Mouse (Mus musculus): ENCODE data around the gene Smg6. TPM values are rescaled to one million over a fixed set of nuclear protein-coding genes. Genes with fewer than 3 reads are reported as not detected.
"Not testable (repeated sequence)": the region's sequence is repeated elsewhere in the genome, so short reads cannot be mapped to it uniquely, and the experiment has no call there.

The Smg6 gene
- polyA plus RNA-seq, 1 experiment from 2014 or later = 14.0 TPM

DNA sequence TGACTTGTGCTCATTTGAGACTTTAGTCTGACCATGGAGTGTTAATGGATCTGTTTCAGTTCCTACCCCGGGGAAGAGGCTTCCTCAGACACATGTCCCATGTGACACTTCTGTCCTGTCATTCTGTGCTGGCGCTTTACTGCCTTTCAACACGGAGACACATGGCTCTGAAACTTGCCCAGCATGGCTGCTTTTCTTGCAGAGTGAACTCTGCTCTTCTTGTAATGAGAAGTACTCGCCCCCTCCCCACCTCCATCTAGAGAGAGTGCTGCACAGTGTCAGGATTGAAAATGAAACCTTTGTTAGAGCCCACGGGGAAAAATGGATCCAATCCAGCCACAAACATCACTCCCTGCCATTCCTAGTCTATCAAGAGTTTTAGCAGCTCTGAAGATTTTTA, 62.5 kb downstream of the Smg6 start:
- H3K36me3 ChIP-seq = peaks cover 17% of the 10 kb centered on the region
- peaks cover 24% of the 10 kb centered on the region; the same call in 1 of the 2 replicates for H3K4me1 ChIP-seq
- H3K27ac ChIP-seq = no peak overlapping the region
- no peaks in the 10 kb centered on the region for H3K27me3 ChIP-seq (ENCODE audit: insufficient read depth, poor library complexity, severe bottlenecking)
- no peak overlapping the region for H3K4me3 ChIP-seq
- H3K9me3 ChIP-seq = no peaks in the 10 kb centered on the region
- DNase-seq (ENCODE audit: low spot score) = no peak
- WGBS = 54% methylated on average over 5 of the region's 5 CpGs

DNA sequence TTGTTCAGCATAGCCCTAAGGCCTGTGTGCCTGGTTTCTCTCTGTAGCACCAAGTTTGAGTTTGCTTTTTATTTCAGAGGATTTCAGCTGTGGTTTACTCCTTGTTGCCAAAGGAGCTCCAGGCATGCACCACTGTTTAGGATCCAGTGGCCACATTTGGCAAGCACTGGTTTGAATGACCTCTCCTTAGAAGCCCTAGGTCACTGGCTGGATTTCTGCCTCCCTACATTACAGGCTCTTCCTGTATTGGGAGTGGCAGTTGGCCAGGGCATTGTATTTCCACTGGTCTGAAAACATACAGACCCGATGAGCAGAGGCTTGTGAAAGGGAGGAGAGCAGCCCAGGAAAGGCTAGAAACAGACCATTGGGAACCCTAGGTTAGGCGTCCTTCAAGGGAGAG, 63.4 kb downstream of the Smg6 start:
- H3K9me3 ChIP-seq = no peaks in the 10 kb centered on the region
- H3K4me1 ChIP-seq = peaks cover 24% of the 10 kb centered on the region; the same call in 1 of the 2 replicates
- no peak overlapping the region for H3K4me3 ChIP-seq
- 80% methylated on average over 2 of the region's 2 CpGs for WGBS
- no peaks in the 10 kb centered on the region for H3K27me3 ChIP-seq (ENCODE audit: insufficient read depth, poor library complexity, severe bottlenecking)
- H3K27ac ChIP-seq = peak overlapping the region; percentile 32; the same call in 1 of the 2 replicates
- no peak for DNase-seq (ENCODE audit: low spot score)
- peaks cover 17% of the 10 kb centered on the region for H3K36me3 ChIP-seq

DNA sequence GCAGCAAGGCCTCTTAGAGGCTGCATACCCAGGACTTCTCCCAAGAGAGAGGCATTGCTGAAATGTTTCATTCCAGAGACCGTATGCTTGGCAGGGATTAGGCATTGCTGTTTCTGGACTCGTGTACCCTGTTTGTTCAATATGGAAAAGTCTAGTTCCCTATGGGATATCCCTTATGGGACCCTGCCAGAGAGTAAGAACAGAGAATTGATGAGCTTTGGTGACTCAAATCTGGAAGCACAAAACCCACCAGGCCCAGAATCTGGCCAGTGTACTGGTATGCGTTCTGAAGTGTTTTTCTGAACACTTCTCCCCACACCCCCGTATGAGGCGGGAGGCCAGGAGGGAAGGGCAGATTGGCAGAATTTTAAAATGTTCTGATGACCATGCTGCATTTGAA, 64.9 kb downstream of the Smg6 start:
- Histone ChIP-seq H3K4me1 (peaks cover 24% of the 10 kb centered on the region; the same call in 1 of the 2 replicates), H3K27me3 (ENCODE audit: insufficient read depth, poor library complexity, severe bottlenecking) (no peaks in the 10 kb centered on the region), H3K27ac (no peak overlapping the region), H3K4me3 (no peak overlapping the region), H3K36me3 (peaks cover 19% of the 10 kb centered on the region), H3K9me3 (no peaks in the 10 kb centered on the region)
- 77% methylated on average over 5 of the region's 5 CpGs for WGBS
- no peak for DNase-seq (ENCODE audit: low spot score)

DNA sequence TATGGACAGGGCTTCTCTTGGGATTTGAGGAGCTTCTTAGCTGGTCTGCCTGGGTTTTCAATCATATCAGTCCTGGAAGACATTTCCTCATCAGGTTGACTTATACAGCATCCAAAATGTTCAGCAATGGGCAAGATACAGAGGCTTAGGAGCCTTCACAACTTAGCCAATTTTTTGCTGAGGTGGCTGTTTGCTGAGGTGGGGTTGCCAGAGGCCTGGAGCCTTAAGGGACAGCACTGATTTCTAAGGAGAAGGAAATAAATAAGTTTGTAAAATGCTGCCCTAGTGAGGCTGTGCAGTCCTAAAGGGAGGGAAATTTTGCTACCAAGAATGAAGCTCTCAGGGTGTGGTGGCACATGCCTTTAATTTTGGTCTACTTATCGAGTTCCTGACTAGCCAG, 65.7 kb downstream of the Smg6 start:
- Histone ChIP-seq H3K4me3 (no peak overlapping the region), H3K36me3 (peaks cover 19% of the 10 kb centered on the region), H3K9me3 (no peaks in the 10 kb centered on the region), H3K27me3 (ENCODE audit: insufficient read depth, poor library complexity, severe bottlenecking) (no peaks in the 10 kb centered on the region), H3K27ac (no peak overlapping the region), H3K4me1 (peaks cover 24% of the 10 kb centered on the region; the same call in 1 of the 2 replicates)
- DNase-seq (ENCODE audit: low spot score) = no peak
- WGBS = 84% methylated on average over 1 of the region's 1 CpGs

DNA sequence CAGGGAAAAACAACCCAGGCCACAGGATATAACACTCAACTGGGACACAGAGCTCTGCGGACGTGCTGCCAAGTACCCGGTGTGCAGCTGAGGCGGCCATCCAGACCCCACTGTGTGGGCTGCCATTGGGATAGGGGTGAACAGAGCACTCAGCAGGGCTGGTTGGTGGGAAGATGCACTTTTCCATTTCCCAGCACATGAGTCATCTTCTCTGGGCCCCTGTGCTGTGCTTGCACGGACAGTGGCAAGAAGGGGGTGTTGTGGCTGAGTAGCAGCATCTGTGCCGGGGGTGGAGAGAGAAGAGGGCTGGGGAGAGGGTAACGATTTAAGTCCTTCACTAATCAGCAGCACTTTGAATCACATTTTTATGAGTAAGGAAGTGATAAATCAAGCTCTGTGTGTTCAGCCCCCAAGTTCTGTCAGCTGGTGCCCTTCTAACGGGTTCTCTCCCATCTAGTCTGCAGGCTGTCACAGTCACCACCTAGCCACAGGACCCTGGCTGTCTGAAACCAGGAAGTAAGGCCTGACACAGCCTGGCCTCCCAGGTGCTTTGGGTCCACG, 66.9 kb downstream of the Smg6 start:
- no peak for DNase-seq (ENCODE audit: low spot score)
- Histone ChIP-seq H3K9me3 (no peaks in the 10 kb centered on the region), H3K27me3 (ENCODE audit: insufficient read depth, poor library complexity, severe bottlenecking) (no peaks in the 10 kb centered on the region), H3K4me3 (no peak overlapping the region), H3K36me3 (peaks cover 29% of the 10 kb centered on the region), H3K27ac (no peak overlapping the region), H3K4me1 (peaks cover 24% of the 10 kb centered on the region; the same call in 1 of the 2 replicates)
- 77% methylated on average over 9 of the region's 9 CpGs for WGBS

DNA sequence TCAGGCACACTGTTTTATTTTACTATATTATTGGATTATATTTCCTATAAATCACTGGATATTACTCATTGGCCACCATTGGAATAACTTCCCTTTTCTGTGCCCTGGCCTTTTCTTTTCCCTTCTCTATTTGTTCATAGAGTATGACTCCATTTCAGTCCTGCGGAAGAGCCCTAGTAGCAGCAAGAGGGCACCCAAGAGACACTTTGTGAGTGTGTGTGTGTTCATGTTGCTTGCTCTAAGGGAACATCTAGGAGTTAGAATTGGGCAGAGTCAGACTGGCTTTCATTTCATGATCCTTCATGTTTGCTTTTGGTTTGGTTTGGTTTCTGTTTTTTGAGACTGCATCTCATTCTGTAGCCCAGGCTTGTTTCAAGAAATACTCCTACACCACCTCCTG, 68.5 kb downstream of the Smg6 start:
- Histone ChIP-seq H3K4me3 (no peak overlapping the region), H3K4me1 (peaks cover 9% of the 10 kb centered on the region; the same call in 1 of the 2 replicates), H3K27ac (no peak overlapping the region), H3K9me3 (no peaks in the 10 kb centered on the region), H3K36me3 (peaks cover 40% of the 10 kb centered on the region), H3K27me3 (ENCODE audit: insufficient read depth, poor library complexity, severe bottlenecking) (no peaks in the 10 kb centered on the region)
- WGBS = 86% methylated on average over 1 of the region's 1 CpGs
- no peak for DNase-seq (ENCODE audit: low spot score)

DNA sequence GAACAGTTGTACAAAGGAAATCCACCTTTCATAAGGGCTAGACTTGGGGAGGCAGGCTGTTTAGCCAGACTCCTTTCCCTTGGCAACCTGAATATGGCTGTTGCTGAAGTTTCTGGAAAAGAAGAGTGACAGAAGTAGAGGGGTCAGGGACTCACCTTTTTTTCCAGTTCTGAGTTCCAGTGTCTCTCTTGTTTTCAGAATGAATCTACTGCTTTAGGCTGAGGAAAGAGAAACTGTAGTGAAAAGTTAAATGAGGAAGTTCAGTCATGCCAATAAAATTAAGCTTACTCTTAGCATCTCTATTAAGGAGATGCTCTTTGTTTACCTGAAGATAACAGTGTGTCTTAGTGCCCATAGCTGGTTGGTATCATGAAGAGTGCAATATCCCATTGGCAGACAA, 69.2 kb downstream of the Smg6 start:
- Histone ChIP-seq H3K4me1 (peaks cover 7% of the 10 kb centered on the region; the same call in 1 of the 2 replicates), H3K9me3 (no peaks in the 10 kb centered on the region), H3K4me3 (no peak overlapping the region), H3K27ac (no peak overlapping the region), H3K27me3 (ENCODE audit: insufficient read depth, poor library complexity, severe bottlenecking) (no peaks in the 10 kb centered on the region), H3K36me3 (peaks cover 43% of the 10 kb centered on the region)
- no peak for DNase-seq (ENCODE audit: low spot score)

DNA sequence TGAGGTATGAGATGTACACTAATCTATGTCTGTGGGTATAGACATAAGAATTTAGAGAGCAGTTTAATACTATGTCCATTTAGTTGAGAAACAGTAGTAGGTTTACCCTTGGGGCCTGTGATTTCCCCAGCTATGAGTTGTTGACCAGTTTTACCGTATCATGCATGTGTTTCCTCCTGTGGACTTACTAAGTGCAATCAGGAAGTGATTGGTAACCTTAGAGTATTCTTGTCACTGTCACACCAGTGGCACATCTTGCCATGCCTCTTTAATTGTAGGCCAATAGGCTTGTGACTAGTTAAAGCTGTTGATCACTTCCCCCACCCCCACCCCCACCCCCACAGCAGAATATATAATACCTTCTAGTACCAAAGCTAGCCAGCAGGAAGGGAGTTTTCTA, 70.9 kb downstream of the Smg6 start:
- Histone ChIP-seq H3K9me3 (no peaks in the 10 kb centered on the region), H3K27ac (no peak overlapping the region), H3K4me1 (peaks cover 9% of the 10 kb centered on the region), H3K27me3 (ENCODE audit: insufficient read depth, poor library complexity, severe bottlenecking) (no peaks in the 10 kb centered on the region), H3K36me3 (peaks cover 37% of the 10 kb centered on the region), H3K4me3 (no peak overlapping the region)
- DNase-seq (ENCODE audit: low spot score) = no peak
- whole genome bisulfite sequencing = 85% methylated on average over 1 of the region's 1 CpGs

DNA sequence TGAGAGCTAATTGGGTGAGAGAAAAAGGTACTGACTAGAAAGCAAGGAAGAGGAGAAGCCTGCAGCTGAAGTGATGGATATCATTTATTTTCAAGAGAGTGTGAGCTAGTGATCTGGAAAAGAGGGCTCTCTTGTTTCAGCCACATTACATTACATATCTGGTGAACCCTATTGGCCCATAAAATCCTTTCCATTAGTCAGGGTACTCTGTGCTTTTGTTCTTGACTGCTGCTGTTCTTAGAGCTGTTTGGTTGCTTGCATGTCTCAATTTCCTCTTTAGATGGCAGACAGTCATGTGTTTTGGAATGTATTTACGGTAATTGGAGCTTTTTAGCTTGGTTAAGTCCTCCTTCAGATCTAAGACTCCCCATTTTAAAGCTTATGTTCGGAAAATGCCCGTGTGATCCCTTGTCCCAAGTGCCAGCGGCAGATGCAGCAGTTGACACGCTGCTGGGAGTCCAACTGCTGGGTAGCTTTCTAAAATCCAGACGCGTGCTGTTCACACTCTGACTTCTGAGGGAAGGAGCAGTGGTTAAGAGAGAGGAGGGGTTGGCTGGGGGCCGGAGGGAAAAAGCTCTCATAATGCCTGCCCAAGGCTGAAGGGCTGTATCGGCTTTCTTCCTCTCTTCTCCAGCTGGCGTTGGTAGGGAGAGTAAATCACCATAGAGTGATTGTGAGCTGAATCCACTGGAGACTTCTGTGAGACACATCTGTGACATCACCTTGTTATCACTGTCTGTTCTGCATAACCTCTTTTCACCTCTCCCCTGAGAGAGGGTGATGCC, 75.4 kb downstream of the Smg6 start:
- peaks cover 11% of the 10 kb centered on the region for H3K4me1 ChIP-seq
- H3K4me3 ChIP-seq = no peak overlapping the region
- DNase-seq (ENCODE audit: low spot score) = no peak
- H3K9me3 ChIP-seq = no peaks in the 10 kb centered on the region
- H3K36me3 ChIP-seq = peaks cover 24% of the 10 kb centered on the region
- 62% methylated on average over 10 of the region's 10 CpGs for WGBS
- H3K27ac ChIP-seq = no peak overlapping the region
- no peaks in the 10 kb centered on the region for H3K27me3 ChIP-seq (ENCODE audit: insufficient read depth, poor library complexity, severe bottlenecking)

DNA sequence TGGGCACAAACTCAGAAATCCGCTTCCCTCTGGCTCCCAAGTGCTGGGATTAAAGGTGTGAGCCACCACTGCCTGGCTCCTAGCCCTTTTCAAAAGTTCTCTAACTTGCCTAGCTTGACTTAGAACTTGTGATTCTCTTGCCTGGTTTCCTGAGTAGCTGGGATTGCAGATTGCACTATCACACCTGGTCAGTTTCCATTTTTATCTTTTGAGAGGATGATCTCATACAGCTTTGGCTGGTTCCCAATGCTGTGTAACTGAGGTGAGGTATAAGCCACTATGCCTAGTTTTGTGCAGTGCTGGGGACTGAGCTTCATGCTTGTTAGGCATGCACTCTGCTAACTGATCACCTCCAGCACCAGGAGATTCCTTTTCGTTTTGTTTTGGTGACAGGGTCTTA, 82.6 kb downstream of the Smg6 start:
- Histone ChIP-seq H3K27me3 (ENCODE audit: insufficient read depth, poor library complexity, severe bottlenecking) (no peaks in the 10 kb centered on the region), H3K9me3 (no peaks in the 10 kb centered on the region), H3K4me1 (peaks cover 11% of the 10 kb centered on the region), H3K4me3 (no peak overlapping the region), H3K36me3 (0 out of 2 replicates have a peak, but pooled peaks cover 3% of the 10 kb centered on the region), H3K27ac (no peak overlapping the region)
- 66% methylated on average over 2 of the region's 2 CpGs for WGBS
- no peak for DNase-seq (ENCODE audit: low spot score)

DNA sequence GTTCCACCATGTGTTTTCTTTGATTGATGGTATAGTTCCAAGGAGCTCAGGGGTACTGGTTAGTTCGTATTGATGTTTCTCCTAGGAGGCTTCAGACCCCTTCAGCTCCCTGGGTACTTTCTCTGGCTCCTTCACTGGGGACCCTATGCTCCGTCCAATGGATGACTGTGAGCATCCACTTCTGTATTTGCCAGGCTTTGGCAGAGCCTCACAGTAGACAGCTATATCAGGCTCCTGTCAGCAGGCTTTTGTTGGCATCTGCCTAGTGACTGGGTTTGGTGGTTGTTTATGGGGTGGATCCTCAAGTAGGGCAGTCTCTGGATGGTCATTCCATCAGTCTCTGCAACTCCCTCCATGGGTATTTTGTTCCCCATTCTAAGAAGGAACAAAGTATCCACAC, 83.9 kb downstream of the Smg6 start:
- H3K27ac ChIP-seq; H3K36me3 ChIP-seq; H3K4me3 ChIP-seq; H3K27me3 ChIP-seq (ENCODE audit: insufficient read depth, poor library complexity, severe bottlenecking); DNase-seq (ENCODE audit: low spot score); H3K9me3 ChIP-seq: not testable (repeated sequence)
- WGBS = 85% methylated on average over 2 of the region's 2 CpGs
- H3K4me1 ChIP-seq = peaks cover 24% of the 10 kb centered on the region

DNA sequence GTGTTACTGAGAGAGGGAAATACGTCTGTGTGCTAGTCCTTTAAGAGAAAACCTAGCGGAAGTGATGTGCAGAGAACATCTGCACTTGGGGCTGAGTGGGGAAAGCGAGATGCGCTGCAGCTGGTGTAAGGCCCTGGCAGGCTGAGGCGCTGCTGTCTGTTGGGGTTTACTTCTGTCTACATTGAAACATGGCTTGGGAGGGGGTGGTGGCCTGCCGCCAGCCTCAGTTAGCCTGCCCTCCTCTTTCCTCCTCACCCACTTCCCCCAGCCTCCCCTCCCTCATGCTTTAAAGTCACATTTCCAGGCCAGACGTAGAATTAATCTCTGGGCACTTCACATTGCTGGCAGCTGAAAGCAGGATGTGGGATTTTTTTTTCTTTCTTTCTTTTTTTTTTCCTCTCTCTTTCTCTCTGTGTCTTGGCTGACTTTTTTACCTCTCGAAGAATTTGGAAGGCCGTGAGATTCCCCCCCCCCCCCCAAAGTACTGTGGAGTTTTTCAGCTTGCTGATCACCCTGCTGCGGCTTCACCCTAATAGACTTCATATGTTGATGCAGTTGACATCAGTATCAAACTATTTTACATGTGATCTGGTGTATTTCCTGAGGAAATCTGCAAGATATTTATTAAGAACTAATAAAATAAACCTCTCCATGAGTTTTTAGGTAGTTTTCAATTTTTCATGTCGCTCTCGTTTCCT, 87.5 kb downstream of the Smg6 start:
- 29% methylated on average over 12 of the region's 12 CpGs for WGBS
- Histone ChIP-seq H3K4me3 (peak overlapping the region; percentile 22; the same call in 1 of the 2 replicates), H3K4me1 (peaks cover 49% of the 10 kb centered on the region), H3K27me3 (ENCODE audit: insufficient read depth, poor library complexity, severe bottlenecking) (no peaks in the 10 kb centered on the region), H3K9me3 (no peaks in the 10 kb centered on the region), H3K27ac (peak overlapping the region; percentile 86), H3K36me3 (0 out of 2 replicates have a peak, but pooled peaks cover 3% of the 10 kb centered on the region)
- DNase-seq (ENCODE audit: low spot score) = no peak
